Mouse (Mus musculus) heart, adult 8-10 months (tissue): ENCODE results near the gene Gm10382. TPM values are rescaled to one million over a fixed set of nuclear protein-coding genes. Genes with fewer than 3 reads are reported as not detected.

Experiments
- DNase-seq: peaks from one replicate; pipeline ENCODE4 v3.0.0; 2022; ENCODE audit warnings: low spot score
- total RNA-seq, 4 experiments: library from RNA; stranded (reverse); gene quantifications; 2 replicates each; pipeline ENCODE4 v1.2.4; 2022

Gm10382 gene
- total RNA-seq = not detected

GRCm38 (mm10) chr5:125389131-125389578, at the start of gene Gm10382:
Gene Gm10382 (plus strand): TSS chr5:125389322.
- peak; percentile 86 for DNase-seq

- DNase-seq = peak; percentile 55
Observed at GRCm38 (mm10) chr5:125339851-125340531, 49.1 kb upstream of the Gm10382 start.

- DNase-seq = peak; percentile 85
Observed at GRCm38 (mm10) chr5:125340547-125341262, 48.4 kb upstream of the Gm10382 start, which contains the start of gene Scarb1. Gene Scarb1 (minus strand): TSS chr5:125341094.

GRCm38 (mm10) chr5:125341459-125342090, 47.5 kb upstream of the Gm10382 start:
- no peak for DNase-seq

- no peak for DNase-seq
Observed at GRCm38 (mm10) chr5:125344296-125344695, 44.8 kb upstream of the Gm10382 start.

- no peak for DNase-seq
Observed at GRCm38 (mm10) chr5:125348067-125348466, 41.1 kb upstream of the Gm10382 start.

GRCm38 (mm10) chr5:125348487-125348886, 40.6 kb upstream of the Gm10382 start:
- DNase-seq = peak; percentile 55

- DNase-seq = no peak
Observed at GRCm38 (mm10) chr5:125349391-125349790, 39.7 kb upstream of the Gm10382 start.

GRCm38 (mm10) chr5:125351057-125351456, 38.1 kb upstream of the Gm10382 start:
- no peak for DNase-seq

GRCm38 (mm10) chr5:125351939-125352338, 37.2 kb upstream of the Gm10382 start:
- DNase-seq = no peak

GRCm38 (mm10) chr5:125352781-125353294, 36.3 kb upstream of the Gm10382 start:
- DNase-seq = no peak

- DNase-seq = no peak
Observed at GRCm38 (mm10) chr5:125354885-125355492, 34.1 kb upstream of the Gm10382 start.

GRCm38 (mm10) chr5:125355650-125356049, 33.5 kb upstream of the Gm10382 start:
- no peak for DNase-seq

GRCm38 (mm10) chr5:125357543-125358269, 31.4 kb upstream of the Gm10382 start:
- no peak for DNase-seq

- peak; percentile 25 for DNase-seq
Observed at GRCm38 (mm10) chr5:125358270-125358608, 30.9 kb upstream of the Gm10382 start.

- peak; percentile 30 for DNase-seq
Observed at GRCm38 (mm10) chr5:125360566-125360965, 28.6 kb upstream of the Gm10382 start.

GRCm38 (mm10) chr5:125360981-125361510, 28.1 kb upstream of the Gm10382 start:
- no peak for DNase-seq

GRCm38 (mm10) chr5:125363894-125364293, 25.2 kb upstream of the Gm10382 start:
- DNase-seq = peak; percentile 34

- DNase-seq = no peak
Observed at GRCm38 (mm10) chr5:125364851-125365429, 24.2 kb upstream of the Gm10382 start.

- no peak for DNase-seq
Observed at GRCm38 (mm10) chr5:125368156-125368555, 21.0 kb upstream of the Gm10382 start.

GRCm38 (mm10) chr5:125368568-125368967, 20.6 kb upstream of the Gm10382 start:
- DNase-seq = peak; percentile 66
